Mouse (Mus musculus): ENCODE results near the gene Rplp0.

DNA sequence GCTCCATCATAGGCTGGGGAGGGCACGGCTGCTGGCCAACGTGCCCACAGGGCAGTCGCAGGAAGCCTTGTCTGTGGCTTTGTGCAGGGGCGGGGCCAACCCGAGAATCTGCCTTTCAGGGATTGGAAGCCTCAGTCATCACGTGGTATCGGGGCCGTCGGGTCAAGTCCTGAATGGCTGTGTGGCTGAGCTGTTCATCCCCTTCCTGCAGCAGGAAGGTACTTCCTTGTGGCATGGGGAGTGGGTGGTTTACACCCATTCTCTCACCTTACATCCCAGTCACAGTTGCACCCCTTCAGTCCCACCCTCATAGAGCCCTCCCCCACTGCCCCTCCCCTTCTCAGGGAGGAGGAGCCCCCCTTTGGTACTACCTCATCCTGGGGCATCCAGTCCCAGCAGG is 22.4 kb downstream of the Rplp0 start:
- no peak for TF ChIP-seq CTCF (IDR thresholded peaks at IDR 0.05; ENCODE audit: borderline replicate concordance, insufficient read depth, low read length)
- no peak for TF ChIP-seq POLR2A (IDR thresholded peaks at IDR 0.05; ENCODE audit: low read depth, low read length)
